Mouse (Mus musculus) hindbrain, embryonic 13.5 days (tissue): Measurements from ENCODE around the gene Gpr87. TPM values are rescaled to one million over a fixed set of nuclear protein-coding genes. Genes with fewer than 3 reads are reported as not detected.
A peak's percentile ranks its signal among the peaks of the same experiment; 100 is the strongest.

Experiments
- ATAC-seq: fragments of 200-750 bp; cut with Nextera tagmentation; 2 replicates; pipeline ENCODE4 v1.8.0; 2017; ENCODE audit warnings: moderate TSS enrichment; ENCODE audit not compliant: low FRiP score
- H3K27ac ChIP-seq: fragments of 300-500 bp; sonication (generic); 2 replicates; pipeline ENCODE4 v1.5.1; 2015; ENCODE audit warnings: inconsistent platforms, mild to moderate bottlenecking, moderate library complexity
- H3K27me3 ChIP-seq: fragments of 300-500 bp; sonication (generic); 2 replicates; pipeline ENCODE4 v1.6.1; 2015; ENCODE audit warnings: mild to moderate bottlenecking, inconsistent platforms
- H3K36me3 ChIP-seq: fragments of 300-500 bp; sonication (generic); 2 replicates; pipeline ENCODE4 v1.6.1; 2015; ENCODE audit warnings: mild to moderate bottlenecking, inconsistent platforms
- H3K4me1 ChIP-seq: fragments of 300-500 bp; sonication (generic); replicated peaks from 2 replicates; pipeline ENCODE4 v1.6.1; 2015; ENCODE audit warnings: inconsistent platforms
- H3K4me2 ChIP-seq: fragments of 300-500 bp; sonication (generic); 2 replicates; pipeline ENCODE4 v1.6.1; 2015; ENCODE audit warnings: inconsistent platforms, mild to moderate bottlenecking, moderate library complexity
- H3K4me3 ChIP-seq: fragments of 300-500 bp; sonication (generic); 2 replicates; pipeline ENCODE4 v1.5.1; 2015; ENCODE audit warnings: mild to moderate bottlenecking, inconsistent platforms
- H3K9ac ChIP-seq: fragments of 300-500 bp; sonication (generic); 2 replicates; pipeline ENCODE4 v1.6.1; 2015; ENCODE audit warnings: mild to moderate bottlenecking, inconsistent platforms
- H3K9me3 ChIP-seq: fragments of 300-500 bp; sonication (generic); 2 replicates; pipeline ENCODE4 v1.6.1; 2016; ENCODE audit warnings: inconsistent platforms
- WGBS: fragments of 180-500 bp; shearing (Covaris S2); methylation state at CpG from one replicate; pipeline ENCODE4 v1.1.7; 2015; 5-methylcytosine and 5-hydroxymethylcytosine counted together
- polyA plus RNA-seq: library from polyadenylated mRNA; unstranded; fragments of >200 nt; fragmentation: Nextera tagmentation; extraction: Ambion mirVana; gene quantifications from 2 replicates; pipeline ENCODE4 v1.2.1, GENCODE M21; 2015

Gene Gpr87
- polyA plus RNA-seq, 1 experiment from 2014 or later: 0.29 TPM

DNA sequence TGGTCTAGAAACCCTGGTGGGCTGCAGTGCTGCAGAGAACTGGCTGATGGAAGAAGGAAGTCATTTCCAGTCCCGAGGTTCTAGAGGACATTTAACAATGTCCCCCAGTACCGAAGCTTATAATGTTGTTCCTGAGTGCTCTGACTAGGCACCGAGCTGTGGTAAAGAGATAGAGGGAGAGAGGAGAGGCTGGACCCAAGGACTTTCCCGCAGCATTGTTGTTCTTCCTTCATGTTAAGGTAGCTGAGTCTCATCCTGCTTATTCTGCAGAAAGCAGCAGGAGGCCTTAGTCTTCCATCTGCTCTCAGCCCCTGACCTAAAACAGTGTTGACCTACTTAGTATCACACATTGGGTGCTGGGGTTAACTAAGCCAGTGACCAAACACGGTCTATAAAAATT is 18.0 kb downstream of the Gpr87 start:
- 76% methylated on average over 5 of the region's 5 CpGs for WGBS
- no peak for ATAC-seq
- Histone ChIP-seq H3K4me2 (no peak overlapping the region), H3K27ac (no peak overlapping the region), H3K4me1 (no peaks in the 10 kb centered on the region), H3K27me3 (no peaks in the 10 kb centered on the region), H3K9me3 (no peaks in the 10 kb centered on the region), H3K9ac (no peak overlapping the region), H3K36me3 (no peaks in the 10 kb centered on the region), H3K4me3 (no peak overlapping the region)

DNA sequence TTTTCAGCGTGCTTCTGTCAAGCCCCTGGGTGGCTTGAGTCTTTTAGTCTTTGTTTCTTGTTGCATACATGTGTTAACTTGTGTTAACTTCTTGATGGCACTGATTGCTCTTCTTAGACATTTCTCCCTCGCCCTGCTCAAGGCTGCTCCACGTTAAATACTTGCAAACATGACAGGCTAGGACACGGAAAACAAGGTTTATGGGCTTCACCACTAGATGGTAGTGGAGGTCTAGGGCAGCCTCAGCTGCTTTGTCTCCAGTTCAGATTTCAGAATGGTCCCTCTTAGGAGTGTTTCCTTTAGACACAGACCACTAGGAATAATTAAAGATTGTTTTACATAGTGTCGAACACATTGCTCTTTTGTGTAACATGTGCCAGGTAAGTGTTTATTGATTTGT is 19.7 kb downstream of the Gpr87 start:
- H3K4me1 ChIP-seq: no peaks in the 10 kb centered on the region
- H3K27me3 ChIP-seq: no peaks in the 10 kb centered on the region
- WGBS: 52% methylated on average over 5 of the region's 5 CpGs
- no peaks in the 10 kb centered on the region for H3K36me3 ChIP-seq
- peak; percentile 77; the same call in 1 of the 2 replicates for ATAC-seq
- no peaks in the 10 kb centered on the region for H3K9me3 ChIP-seq
- no peak overlapping the region for H3K4me3 ChIP-seq
- no peak overlapping the region for H3K9ac ChIP-seq
- H3K27ac ChIP-seq: no peak overlapping the region
- no peak overlapping the region for H3K4me2 ChIP-seq

DNA sequence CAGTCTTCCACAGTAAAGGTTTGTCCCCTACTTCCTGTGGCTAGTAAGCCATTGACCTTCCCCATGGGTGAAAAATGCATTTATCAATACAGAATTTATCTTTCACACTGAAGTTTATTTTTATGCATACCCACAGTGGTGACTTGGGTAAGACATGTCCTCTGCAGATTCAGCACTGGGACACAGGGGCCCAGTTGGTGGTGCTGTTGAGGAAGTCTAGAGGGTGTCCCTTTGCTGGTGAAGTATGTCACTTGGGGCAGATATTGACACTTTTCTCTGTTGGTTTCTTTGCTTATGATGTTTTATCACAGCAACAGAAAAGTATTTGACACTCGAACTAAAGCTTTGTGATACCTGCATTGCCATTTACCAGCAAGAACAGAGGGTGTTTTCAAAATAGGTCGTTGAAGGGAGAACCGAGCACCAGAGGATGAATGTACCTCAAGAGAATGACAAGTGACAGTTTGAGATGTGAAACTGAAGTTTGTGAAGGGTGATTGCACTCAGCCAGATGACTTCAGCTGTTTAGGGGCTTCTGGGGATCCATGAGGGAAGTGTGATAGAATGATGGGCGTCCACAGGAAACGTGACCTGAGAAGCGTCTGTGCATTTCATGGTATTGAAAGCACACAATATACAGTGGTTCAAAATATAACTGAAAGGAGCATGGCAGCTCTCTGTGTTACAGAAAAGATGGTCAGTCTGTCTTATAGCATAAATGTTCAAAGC is 20.3 kb downstream of the Gpr87 start:
- Histone ChIP-seq H3K9me3 (no peaks in the 10 kb centered on the region), H3K4me3 (no peak overlapping the region), H3K4me2 (no peak overlapping the region), H3K4me1 (no peaks in the 10 kb centered on the region), H3K9ac (no peak overlapping the region), H3K36me3 (no peaks in the 10 kb centered on the region), H3K27ac (no peak overlapping the region), H3K27me3 (no peaks in the 10 kb centered on the region)
- WGBS: 86% methylated on average over 6 of the region's 6 CpGs
- no peak for ATAC-seq

DNA sequence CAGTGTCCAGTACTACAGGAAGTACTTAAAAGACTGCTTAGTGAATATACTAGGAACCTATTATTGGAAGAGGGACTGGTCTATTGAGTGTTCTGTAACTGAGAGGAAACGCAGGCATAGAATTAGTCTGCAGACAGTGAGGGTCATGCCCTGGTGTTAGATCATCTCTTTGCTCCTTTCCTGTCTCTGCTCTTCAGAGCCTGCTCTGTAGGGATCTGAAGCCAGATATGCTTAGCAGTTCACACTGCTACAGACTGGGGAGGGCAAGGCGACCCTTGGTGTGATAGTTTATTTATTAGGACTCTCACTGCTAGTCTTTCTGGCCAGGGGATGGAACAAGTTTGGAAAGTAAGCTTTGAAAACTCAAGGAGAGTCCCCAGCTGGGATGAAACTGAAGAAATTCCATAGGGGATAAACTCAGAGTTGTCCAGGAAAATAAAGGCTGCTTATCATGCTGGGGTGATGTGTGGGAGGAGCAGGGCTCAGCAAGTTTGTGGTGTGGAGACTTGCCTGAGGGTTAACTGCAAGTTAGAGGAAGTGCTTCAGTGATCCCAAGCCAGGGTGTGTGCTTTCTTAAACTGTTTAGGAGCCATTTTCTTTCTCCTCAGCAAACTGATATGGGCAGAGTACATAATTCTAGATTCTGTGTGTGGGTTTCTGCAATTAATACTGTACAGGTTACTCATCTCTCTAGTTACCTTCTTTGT is 24.8 kb downstream of the Gpr87 start:
- H3K4me2 ChIP-seq: no peak overlapping the region
- ATAC-seq: no peak
- H3K27me3 ChIP-seq: no peaks in the 10 kb centered on the region
- no peaks in the 10 kb centered on the region for H3K9me3 ChIP-seq
- no peak overlapping the region for H3K9ac ChIP-seq
- H3K36me3 ChIP-seq: no peaks in the 10 kb centered on the region
- no peaks in the 10 kb centered on the region for H3K4me1 ChIP-seq
- 69% methylated on average over 2 of the region's 2 CpGs for WGBS
- no peak overlapping the region for H3K4me3 ChIP-seq
- H3K27ac ChIP-seq: no peak overlapping the region

DNA sequence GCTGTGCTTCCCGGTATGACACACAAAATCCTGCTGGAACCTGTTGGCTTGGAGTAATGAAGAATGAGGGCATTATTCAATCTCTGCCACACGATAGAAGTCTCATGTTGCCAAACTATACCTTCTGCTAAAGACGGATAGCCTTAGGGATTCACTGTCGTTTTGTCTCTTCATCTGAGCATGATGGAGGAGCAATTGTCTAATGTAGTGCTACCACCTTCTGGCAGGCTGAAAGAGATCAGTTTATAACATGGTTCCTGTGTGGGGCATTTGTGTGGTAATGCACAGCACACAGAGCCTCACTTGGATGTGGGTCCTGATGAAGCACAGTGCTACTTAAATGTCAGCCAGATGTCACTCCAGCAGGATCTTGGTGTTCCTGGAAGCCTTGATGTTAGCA is 25.7 kb downstream of the Gpr87 start:
- no peak overlapping the region for H3K27ac ChIP-seq
- H3K9ac ChIP-seq: no peak overlapping the region
- H3K4me3 ChIP-seq: no peak overlapping the region
- ATAC-seq: peak; percentile 39; the same call in 1 of the 2 replicates
- no peaks in the 10 kb centered on the region for H3K4me1 ChIP-seq
- H3K36me3 ChIP-seq: no peaks in the 10 kb centered on the region
- no peaks in the 10 kb centered on the region for H3K9me3 ChIP-seq
- 80% methylated on average over 4 of the region's 4 CpGs for WGBS
- H3K4me2 ChIP-seq: no peak overlapping the region
- H3K27me3 ChIP-seq: no peaks in the 10 kb centered on the region

DNA sequence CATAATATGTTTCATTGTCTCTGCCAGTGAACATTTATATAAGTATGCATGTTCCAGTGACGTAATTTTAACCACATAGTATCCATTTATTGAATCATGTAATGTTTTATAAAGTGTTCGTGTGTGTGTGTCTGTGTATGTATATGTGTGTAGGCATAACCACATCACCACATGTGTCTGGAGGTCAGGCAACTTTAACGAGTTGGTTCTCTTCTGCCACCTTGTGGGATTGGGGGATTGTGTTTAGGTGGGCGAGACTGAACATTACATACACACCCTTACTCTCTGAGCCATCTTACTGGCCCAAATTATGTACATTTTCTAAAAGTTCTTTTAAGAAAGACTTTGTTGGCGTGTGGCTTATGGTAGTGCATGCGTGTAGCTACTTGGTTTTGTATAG is 26.4 kb downstream of the Gpr87 start:
- Histone ChIP-seq H3K9me3 (no peaks in the 10 kb centered on the region), H3K36me3 (no peaks in the 10 kb centered on the region), H3K27me3 (no peaks in the 10 kb centered on the region), H3K9ac (no peak overlapping the region), H3K4me1 (no peaks in the 10 kb centered on the region), H3K27ac (no peak overlapping the region), H3K4me3 (no peak overlapping the region), H3K4me2 (no peak overlapping the region)
- ATAC-seq: no peak
- 94% methylated on average over 6 of the region's 6 CpGs for WGBS

DNA sequence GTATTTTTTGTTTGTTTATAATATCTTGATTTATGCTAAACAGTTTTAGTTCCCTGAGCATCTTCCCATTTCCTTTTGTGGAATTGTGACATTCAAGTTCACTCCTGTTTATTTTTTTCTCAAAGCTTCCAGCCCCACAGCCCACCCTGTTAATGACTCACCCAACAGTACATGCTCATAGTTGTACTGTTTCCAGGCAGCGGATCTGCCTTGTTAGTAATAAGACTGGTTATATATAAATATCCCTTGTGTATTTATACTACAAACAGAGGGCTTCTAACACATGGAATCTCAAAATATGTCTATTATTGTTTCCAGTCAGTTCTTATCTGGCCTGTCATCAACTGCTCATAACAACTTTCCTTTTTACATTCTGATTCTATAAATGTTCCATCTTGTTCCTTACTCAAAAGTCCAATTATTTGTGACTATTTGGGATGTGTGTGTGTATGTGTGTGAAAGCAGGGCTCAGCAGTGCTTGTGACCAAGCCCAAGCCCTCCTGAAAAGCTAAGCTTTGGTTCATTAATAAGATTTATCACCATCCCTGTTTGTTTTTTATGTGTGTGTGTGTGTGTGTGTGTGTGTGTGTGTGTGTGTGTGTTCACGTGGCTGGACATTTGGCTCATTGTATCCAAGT is 27.4 kb downstream of the Gpr87 start:
- Histone ChIP-seq H3K4me2 (no peak overlapping the region), H3K27ac (no peak overlapping the region), H3K9ac (no peak overlapping the region), H3K9me3 (no peaks in the 10 kb centered on the region), H3K4me1 (no peaks in the 10 kb centered on the region), H3K4me3 (no peak overlapping the region), H3K27me3 (no peaks in the 10 kb centered on the region), H3K36me3 (no peaks in the 10 kb centered on the region)
- ATAC-seq: no peak
- 85% methylated on average over 2 of the region's 2 CpGs for WGBS

DNA sequence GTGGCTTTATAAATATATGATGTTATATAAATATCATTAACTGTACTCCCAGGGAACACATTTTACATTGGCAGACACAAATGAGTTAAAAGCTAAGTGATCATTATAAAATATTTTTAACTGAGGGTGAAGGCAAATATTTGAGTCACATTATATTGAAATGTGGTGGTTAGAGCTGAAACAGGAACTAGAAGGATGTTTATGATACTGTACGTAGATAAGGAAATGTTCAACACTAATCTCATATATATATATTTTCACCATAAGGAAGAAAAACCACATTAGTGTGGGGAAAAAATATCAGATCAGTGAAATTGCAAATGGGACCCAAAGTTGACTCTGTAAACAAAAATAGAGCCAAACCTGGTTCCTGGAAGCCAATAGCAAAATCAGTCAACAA is 34.4 kb downstream of the Gpr87 start:
- H3K9ac ChIP-seq: no peak overlapping the region
- H3K27me3 ChIP-seq: no peaks in the 10 kb centered on the region
- no peak overlapping the region for H3K4me2 ChIP-seq
- H3K9me3 ChIP-seq: no peaks in the 10 kb centered on the region
- H3K4me1 ChIP-seq: no peaks in the 10 kb centered on the region
- no peak overlapping the region for H3K27ac ChIP-seq
- H3K4me3 ChIP-seq: no peak overlapping the region
- ATAC-seq: no peak
- WGBS: 100% methylated on average over 1 of the region's 1 CpGs
- no peaks in the 10 kb centered on the region for H3K36me3 ChIP-seq

DNA sequence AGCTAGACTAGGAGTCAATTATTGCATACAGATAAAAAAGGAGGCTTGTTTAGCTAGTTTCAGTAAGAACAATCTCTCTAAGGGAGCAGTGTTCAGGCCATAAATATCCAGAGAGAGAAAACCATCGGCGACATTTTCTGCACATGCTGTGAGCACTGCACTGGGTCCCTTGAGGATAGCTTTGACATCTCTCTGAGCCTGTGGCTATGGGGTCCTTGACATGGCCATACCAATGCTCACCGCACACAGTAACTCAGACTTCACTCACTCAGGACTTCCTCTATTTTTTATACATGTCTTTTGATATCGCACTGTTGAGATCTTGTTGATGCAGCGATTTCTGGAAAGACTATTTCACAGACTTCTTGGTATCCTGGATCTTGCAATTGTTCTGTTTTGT is 37.9 kb downstream of the Gpr87 start:
- 96% methylated on average over 5 of the region's 5 CpGs for WGBS
- no peak overlapping the region for H3K4me3 ChIP-seq
- no peak overlapping the region for H3K4me2 ChIP-seq
- H3K36me3 ChIP-seq: no peaks in the 10 kb centered on the region
- H3K9ac ChIP-seq: no peak overlapping the region
- no peaks in the 10 kb centered on the region for H3K9me3 ChIP-seq
- H3K27ac ChIP-seq: no peak overlapping the region
- H3K4me1 ChIP-seq: no peaks in the 10 kb centered on the region
- no peaks in the 10 kb centered on the region for H3K27me3 ChIP-seq
- ATAC-seq: no peak

DNA sequence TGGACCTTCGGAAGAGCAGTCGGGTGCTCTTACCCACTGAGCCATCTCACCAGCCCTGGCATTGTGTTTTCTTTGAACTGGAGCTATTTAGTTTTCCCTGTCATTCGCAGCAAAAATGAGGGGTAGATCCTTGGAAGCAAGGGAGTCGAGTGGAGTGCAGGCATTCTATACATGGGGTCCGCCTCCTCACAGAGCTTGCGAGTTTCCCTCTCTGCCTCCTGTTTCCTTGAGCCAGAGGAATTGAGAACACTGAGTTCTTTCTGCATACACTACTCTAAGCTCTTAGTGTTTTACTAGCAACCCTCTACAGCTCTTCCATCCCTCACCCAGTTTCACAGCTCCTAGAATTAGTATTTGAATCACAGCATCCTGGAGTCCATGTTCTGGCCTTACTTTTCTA is 39.5 kb downstream of the Gpr87 start:
- Histone ChIP-seq H3K9ac (no peak overlapping the region), H3K36me3 (no peaks in the 10 kb centered on the region), H3K4me1 (no peaks in the 10 kb centered on the region), H3K9me3 (no peaks in the 10 kb centered on the region), H3K27me3 (no peaks in the 10 kb centered on the region), H3K4me2 (no peak overlapping the region), H3K27ac (no peak overlapping the region), H3K4me3 (no peak overlapping the region)
- ATAC-seq: no peak
- WGBS: 93% methylated on average over 6 of the region's 6 CpGs

DNA sequence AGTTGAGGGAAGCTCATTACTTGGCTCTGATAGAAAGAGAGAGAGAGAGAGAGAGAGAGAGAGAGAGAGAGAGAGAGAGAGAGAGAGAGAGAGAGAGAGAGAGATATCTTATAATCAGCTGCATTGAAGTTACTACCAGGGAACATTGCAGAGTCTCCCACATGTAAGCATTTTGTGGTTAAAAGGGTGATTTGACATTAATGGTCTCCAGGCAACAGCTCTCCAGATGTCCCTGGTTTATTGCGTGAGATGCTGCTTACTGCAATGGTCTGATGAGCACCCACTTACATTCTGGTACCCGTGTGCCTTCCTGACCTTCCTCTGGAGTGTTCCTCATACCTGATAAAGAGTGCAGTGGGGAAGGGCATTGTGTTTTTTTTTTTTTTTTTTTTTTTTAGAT is 40.0 kb downstream of the Gpr87 start:
- Histone ChIP-seq H3K36me3 (no peaks in the 10 kb centered on the region), H3K4me3 (no peak overlapping the region), H3K9ac (no peak overlapping the region), H3K4me1 (no peaks in the 10 kb centered on the region), H3K9me3 (no peaks in the 10 kb centered on the region), H3K27me3 (no peaks in the 10 kb centered on the region), H3K27ac (no peak overlapping the region), H3K4me2 (no peak overlapping the region)
- ATAC-seq: no peak
- WGBS: 84% methylated on average over 2 of the region's 2 CpGs

DNA sequence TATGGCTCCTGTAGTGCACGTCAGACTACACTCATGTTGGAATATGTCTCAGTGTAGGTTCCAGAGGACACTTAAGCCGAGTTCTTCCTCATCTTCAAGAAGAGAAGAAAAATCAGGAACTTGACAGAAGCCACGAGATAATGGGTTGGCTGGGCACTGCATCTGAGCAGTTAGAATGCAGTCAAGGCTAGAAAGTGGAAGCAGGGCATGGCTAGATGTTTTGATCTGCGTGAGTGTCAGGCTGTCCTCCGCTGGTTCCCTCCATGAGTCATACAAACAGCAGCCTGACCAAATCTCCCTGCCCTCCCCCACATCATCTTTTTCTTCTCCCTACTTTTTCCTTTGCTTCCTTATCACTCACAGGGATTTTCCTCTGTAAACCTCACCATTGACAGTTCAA is 41.5 kb downstream of the Gpr87 start, which contains the start of gene P2ry14:
P2ry14 (minus strand) TSS at position 195 of the 400 bp plus-strand sequence.
- H3K27ac ChIP-seq: no peak within 1 kb of the TSS
- H3K4me1 ChIP-seq: no peaks in the 10 kb centered on the region
- 80% methylated on average over 5 of the region's 5 CpGs for WGBS
- H3K36me3 ChIP-seq: no peaks in the 10 kb centered on the region
- ATAC-seq: no peak
- no peak within 1 kb of the TSS for H3K9ac ChIP-seq
- no peaks in the 10 kb centered on the region for H3K27me3 ChIP-seq
- H3K4me2 ChIP-seq: no peak within 1 kb of the TSS
- no peak within 1 kb of the TSS for H3K4me3 ChIP-seq
- H3K9me3 ChIP-seq: no peaks in the 10 kb centered on the region
